Mouse (Mus musculus): Measurements from ENCODE around the gene Arel1.

GRCm38 (mm10) chr12:84914959-84915358 is 55.7 kb downstream of the Arel1 start:
- no peak for TF ChIP-seq POLR2A (IDR thresholded peaks at IDR 0.05; ENCODE audit: control insufficient read depth, extremely low read depth, insufficient read depth, low read length, poor library complexity)
- TF ChIP-seq CTCF (IDR thresholded peaks at IDR 0.05; ENCODE audit: borderline replicate concordance, control insufficient read depth, extremely low read depth, insufficient read depth, low read length, poor library complexity): no peak
